Mouse (Mus musculus): ENCODE results near the gene Plxnb3. TPM values are rescaled to one million over a fixed set of nuclear protein-coding genes. Genes with fewer than 3 reads are reported as not detected.

Plxnb3 gene
- polyA plus RNA-seq, 1 experiment from 2014 or later, result 0.79 TPM

DNA sequence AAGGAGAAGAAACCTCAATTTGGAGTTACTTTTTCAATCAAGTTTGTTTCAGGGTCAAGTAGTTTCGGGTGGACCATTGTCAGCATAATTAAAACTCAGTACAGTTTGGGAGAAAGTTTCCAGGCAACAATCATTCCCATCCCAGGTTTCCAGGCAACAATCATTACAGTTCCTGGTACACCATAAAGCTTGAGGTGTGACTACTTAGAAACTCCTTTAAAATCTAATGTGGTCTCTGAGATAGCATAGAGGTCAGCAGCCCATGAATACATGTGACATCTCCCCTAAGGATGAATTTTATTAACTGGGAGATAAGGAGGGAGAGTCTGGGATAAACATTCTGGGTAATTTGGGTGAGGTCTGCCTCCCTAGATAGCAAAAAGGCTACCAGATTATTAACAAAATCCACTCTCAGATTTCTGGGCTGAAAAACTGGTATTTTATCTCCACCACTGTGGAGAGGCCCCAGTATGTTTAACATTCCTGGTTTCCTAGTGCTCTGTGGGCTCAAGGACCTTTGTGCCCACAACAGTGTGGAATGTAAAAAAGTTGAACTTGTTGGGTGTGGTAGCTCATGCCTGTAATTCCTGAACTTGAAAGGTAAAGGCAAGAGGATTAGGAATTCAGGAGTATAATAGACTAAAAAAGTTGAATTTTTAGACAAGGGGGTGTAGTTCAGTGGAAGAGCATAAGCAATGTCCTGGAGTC, 12.0 kb upstream of the Plxnb3 start:
- Histone ChIP-seq H3K4me2 (no peak overlapping the region), H3K4me3 (no peak overlapping the region), H3K27me3 (no peaks in the 10 kb centered on the region), H3K9me3 (no peaks in the 10 kb centered on the region), H3K27ac (replicated peaks) (no peak overlapping the region), H3K9ac (no peak overlapping the region), H3K36me3 (no peaks in the 10 kb centered on the region), H3K4me1 (replicated peaks) (no peaks in the 10 kb centered on the region)
- WGBS, result 86% methylated on average over 1 of the region's 1 CpGs
- ATAC-seq (ENCODE audit: low FRiP score, low read depth), result no peak

DNA sequence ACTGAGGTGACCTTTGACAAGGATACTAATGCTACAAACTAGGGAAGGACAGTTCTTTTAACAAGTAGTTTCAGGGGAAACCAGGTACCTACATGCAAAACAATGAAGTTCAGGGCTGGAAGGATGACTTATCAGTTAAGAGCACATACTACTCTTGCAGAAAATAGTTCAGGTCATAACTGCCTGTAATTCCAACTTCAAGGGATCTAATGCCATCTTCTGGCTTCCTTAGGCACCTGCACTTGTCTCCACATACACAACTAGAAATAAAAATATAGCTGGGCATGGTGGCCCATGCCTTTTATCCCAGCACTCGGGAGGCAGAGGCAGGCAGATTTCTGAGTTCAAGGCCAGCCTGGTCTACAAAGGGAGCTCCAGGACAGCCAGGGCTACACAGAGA, 7.9 kb upstream of the Plxnb3 start:
- Histone ChIP-seq H3K27me3 (no peaks in the 10 kb centered on the region), H3K4me3 (no peak overlapping the region), H3K27ac (replicated peaks) (no peak overlapping the region), H3K4me1 (replicated peaks) (no peaks in the 10 kb centered on the region), H3K36me3 (no peaks in the 10 kb centered on the region), H3K9me3 (no peaks in the 10 kb centered on the region), H3K9ac (no peak overlapping the region), H3K4me2 (no peak overlapping the region)
- ATAC-seq (ENCODE audit: low FRiP score, low read depth), result no peak
- 92% methylated on average over 1 of the region's 1 CpGs for WGBS

DNA sequence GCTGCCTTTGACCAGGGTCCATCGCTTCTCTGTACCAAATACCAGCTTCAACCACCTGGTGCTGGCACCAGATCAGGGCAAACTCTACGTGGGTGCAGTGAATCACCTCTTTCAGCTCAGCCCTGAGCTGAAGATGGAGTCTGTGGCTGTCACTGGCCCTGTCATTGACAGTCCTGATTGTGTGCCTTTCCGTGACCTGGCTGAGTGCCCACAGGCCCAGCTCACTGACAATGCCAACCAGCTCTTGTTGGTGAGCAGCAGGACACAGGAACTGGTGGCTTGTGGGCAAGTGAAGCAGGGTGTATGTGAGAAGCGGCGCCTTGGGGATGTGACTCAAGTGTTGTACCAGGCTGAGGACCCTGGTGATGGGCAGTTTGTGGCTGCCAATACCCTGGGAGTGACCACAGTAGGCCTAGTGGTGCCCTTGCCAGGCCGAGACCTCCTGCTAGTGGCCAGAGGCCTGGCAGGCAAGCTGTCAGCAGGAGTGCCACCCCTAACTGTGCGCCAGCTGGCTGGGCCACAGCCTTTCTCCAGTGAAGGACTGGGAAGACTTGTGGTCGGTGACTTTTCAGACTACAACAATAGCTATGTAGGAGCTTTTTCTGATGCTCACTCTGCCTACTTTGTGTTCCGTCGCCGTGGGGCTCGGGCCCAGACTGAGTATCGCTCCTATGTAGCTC, 1.9 kb downstream of the Plxnb3 start:
- no peak for ATAC-seq (ENCODE audit: low FRiP score, low read depth)

DNA sequence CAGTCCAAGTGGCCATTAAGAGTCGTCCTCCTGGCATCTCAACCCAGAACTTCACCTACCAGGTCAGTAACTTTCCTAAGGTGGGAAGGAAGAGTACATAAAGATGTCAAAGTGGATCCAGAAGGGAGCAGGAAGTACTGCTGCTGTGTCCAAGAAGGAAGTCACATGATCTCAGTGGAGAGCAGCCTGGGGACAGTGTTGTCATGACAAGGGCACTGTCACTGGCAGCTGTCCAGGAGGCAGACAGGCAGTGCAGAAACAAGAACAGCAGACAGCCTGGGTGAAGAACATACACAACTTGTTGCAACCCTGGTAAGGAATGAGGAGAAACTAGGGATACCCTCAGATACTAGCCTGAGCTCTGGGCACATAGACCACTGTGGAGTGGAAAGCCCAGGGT, 8.4 kb downstream of the Plxnb3 start:
- 78% methylated on average over 1 of the region's 1 CpGs for WGBS
- Histone ChIP-seq H3K27me3 (no peaks in the 10 kb centered on the region), H3K9me3 (no peaks in the 10 kb centered on the region), H3K4me1 (replicated peaks) (no peaks in the 10 kb centered on the region), H3K27ac (replicated peaks) (no peak overlapping the region), H3K9ac (no peak overlapping the region), H3K4me2 (no peak overlapping the region), H3K36me3 (no peaks in the 10 kb centered on the region), H3K4me3 (no peak overlapping the region)
- ATAC-seq (ENCODE audit: low FRiP score, low read depth), result no peak

More for the DNA sequence above, 1.9 kb downstream of the Plxnb3 start:
- no peaks in the 10 kb centered on the region for H3K27me3 ChIP-seq
- H3K4me2 ChIP-seq, result no peak overlapping the region
- 78% methylated on average over 13 of the region's 13 CpGs for WGBS
- no peak overlapping the region for H3K27ac ChIP-seq (replicated peaks)
- no peaks in the 10 kb centered on the region for H3K4me1 ChIP-seq (replicated peaks)
- no peak overlapping the region for H3K4me3 ChIP-seq
- no peaks in the 10 kb centered on the region for H3K9me3 ChIP-seq
- no peak overlapping the region for H3K9ac ChIP-seq
- no peaks in the 10 kb centered on the region for H3K36me3 ChIP-seq

DNA sequence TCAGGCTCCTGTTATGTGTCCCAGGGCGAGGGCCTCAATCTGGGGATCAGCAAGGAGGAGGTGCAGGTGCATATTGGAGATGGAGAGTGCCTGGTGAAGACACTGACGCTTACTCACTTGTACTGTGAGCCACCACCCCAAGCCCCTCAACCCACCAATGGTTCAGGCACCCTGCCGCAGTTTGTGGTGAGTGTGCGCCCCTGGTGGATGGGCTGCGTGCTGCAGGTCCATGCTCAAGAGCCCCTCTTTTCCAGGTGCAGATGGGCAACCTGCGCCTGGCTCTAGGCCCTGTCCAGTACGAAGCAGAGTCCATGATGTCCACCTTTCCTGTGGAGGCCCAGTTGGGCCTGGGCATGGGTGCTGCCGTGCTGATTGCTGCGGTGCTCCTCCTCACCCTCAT, 10.4 kb downstream of the Plxnb3 start:
- Histone ChIP-seq H3K4me2 (no peak overlapping the region), H3K4me3 (no peak overlapping the region), H3K36me3 (no peaks in the 10 kb centered on the region), H3K9me3 (no peaks in the 10 kb centered on the region), H3K27me3 (no peaks in the 10 kb centered on the region), H3K9ac (no peak overlapping the region), H3K4me1 (replicated peaks) (no peaks in the 10 kb centered on the region), H3K27ac (replicated peaks) (no peak overlapping the region)
- ATAC-seq (ENCODE audit: low FRiP score, low read depth), result no peak
- 65% methylated on average over 9 of the region's 9 CpGs for WGBS

DNA sequence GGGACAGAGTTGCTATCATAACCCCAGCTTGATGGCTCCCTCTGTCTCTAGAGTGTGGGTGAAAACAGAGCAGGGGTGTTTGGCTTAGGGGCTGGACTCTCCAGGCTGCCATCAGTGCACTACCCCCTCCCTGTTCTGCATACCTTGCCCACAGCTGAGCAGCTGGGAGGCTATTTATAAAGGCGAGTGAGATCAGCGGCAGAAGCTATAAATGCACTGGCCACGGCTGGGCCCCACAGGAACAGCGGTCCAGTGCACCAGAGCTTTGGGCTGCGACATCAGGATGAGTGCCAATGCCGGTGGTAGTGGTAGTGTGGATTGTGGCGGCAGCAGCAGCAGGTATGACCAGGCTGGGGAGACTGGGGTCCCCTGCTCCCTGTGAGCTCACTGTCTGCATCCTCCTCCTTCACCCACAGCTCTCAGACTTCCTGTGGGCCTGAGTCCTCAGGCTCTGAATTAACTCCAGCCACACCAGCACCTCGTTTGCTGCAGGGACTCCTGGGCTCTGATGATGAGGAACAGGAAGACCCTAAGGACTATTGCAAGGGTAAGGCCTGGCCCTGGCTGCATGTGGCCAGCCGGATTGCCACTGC, 17.4 kb downstream of the Plxnb3 start, which contains the start of gene Srpk3:
Gene Srpk3, plus strand, starts transcription at position 238 of the 593 bp plus-strand sequence.
- H3K27me3 ChIP-seq, result no peaks in the 10 kb centered on the region
- H3K9ac ChIP-seq, result no peak within 1 kb of the TSS
- ATAC-seq (ENCODE audit: low FRiP score, low read depth), result peak; percentile 19; the same call in 1 of the 2 replicates
- H3K36me3 ChIP-seq, result peaks cover 2% of the 10 kb centered on the region; the same call in 1 of the 2 replicates
- H3K27ac ChIP-seq (replicated peaks), result no peak within 1 kb of the TSS
- H3K9me3 ChIP-seq, result no peaks in the 10 kb centered on the region
- H3K4me2 ChIP-seq, result no peak within 1 kb of the TSS
- H3K4me3 ChIP-seq, result no peak within 1 kb of the TSS
- no peaks in the 10 kb centered on the region for H3K4me1 ChIP-seq (replicated peaks)
- 50% methylated on average over 9 of the region's 9 CpGs for WGBS

DNA sequence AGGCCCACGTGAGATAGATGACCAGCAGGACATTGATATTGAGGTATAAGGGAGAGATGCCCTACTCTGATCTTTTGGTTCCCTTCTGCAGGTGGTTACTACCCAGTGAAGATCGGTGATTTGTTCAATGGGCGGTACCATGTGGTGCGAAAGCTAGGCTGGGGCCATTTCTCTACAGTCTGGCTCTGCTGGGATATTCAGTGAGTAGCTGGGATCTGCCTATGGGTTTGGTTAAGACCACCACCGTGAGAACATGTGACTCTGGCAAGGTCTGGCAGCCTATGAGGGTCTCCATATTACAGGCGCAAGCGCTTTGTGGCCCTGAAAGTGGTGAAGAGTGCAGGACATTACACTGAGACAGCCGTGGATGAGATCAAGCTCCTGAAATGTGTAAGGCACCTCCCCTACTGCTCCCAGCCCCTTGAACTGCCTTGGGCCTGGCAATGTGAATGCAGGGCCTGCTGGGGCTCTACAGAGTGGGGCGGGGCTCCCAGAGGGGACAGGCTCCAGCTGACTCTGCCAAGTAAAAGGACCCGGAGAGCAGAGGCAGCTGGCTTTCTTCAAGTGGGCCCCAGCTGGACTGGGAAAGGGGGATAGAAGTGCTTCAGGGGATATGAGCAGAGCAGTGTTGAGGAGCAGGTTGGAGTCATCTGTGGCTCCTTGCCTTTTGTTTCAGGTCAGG, 18.1 kb downstream of the Plxnb3 start:
- H3K9me3 ChIP-seq, result no peaks in the 10 kb centered on the region
- H3K4me3 ChIP-seq, result no peak overlapping the region
- no peak overlapping the region for H3K27ac ChIP-seq (replicated peaks)
- 74% methylated on average over 10 of the region's 10 CpGs for WGBS
- H3K36me3 ChIP-seq, result peaks cover 4% of the 10 kb centered on the region; the same call in 1 of the 2 replicates
- H3K4me2 ChIP-seq, result no peak overlapping the region
- no peak overlapping the region for H3K9ac ChIP-seq
- peak; percentile 47; the same call in 1 of the 2 replicates for ATAC-seq (ENCODE audit: low FRiP score, low read depth)
- no peaks in the 10 kb centered on the region for H3K27me3 ChIP-seq
- no peaks in the 10 kb centered on the region for H3K4me1 ChIP-seq (replicated peaks)

DNA sequence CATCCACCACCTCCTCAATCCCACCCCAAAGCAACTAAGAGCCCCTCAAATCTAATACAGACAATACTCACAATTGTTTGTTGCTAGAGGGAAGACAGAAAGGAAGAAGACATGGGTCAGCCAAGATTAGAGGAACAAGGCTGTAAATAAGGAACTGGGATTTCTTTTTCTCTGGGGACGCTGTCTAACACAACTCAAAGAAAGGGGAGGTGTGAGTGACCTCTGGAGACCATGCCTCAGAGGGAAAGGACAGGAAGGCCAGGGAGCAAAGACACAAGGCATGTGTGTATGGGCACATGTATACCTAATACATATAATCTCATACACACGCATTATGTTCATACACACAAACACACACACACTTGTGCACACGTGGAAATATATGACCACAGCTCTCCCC, 25.3 kb downstream of the Plxnb3 start:
- H3K9me3 ChIP-seq, result no peaks in the 10 kb centered on the region
- peaks cover 13% of the 10 kb centered on the region for H3K4me1 ChIP-seq (replicated peaks)
- H3K4me3 ChIP-seq, result no peak overlapping the region
- H3K27ac ChIP-seq (replicated peaks), result no peak overlapping the region
- H3K27me3 ChIP-seq, result no peaks in the 10 kb centered on the region
- WGBS, result 84% methylated on average over 3 of the region's 3 CpGs
- H3K9ac ChIP-seq, result no peak overlapping the region
- no peak for ATAC-seq (ENCODE audit: low FRiP score, low read depth)
- H3K36me3 ChIP-seq, result peaks cover 4% of the 10 kb centered on the region
- no peak overlapping the region for H3K4me2 ChIP-seq

DNA sequence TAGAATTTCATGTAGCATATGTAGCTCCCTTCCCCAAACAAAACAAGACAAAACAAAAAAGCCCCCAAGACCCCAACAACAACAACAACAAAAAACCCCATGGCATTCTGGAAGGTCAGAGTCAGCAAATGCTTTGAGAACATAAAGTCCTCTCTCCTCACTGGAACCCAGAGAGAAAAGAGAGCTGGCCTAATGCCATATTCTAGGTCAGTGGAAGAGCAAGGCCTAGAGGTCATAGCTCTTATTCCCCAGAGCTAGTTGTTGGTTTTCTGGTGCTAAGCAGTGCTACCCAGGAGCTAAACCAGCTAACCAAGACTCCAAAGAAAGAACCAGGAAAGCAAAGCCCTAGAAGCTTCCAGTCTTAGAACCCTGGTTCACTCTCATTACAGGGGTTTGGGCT, 28.8 kb downstream of the Plxnb3 start:
- H3K4me2 ChIP-seq, result peak overlapping the region; percentile 54
- ATAC-seq (ENCODE audit: low FRiP score, low read depth), result no peak
- peak overlapping the region; percentile 64 for H3K4me3 ChIP-seq

DNA sequence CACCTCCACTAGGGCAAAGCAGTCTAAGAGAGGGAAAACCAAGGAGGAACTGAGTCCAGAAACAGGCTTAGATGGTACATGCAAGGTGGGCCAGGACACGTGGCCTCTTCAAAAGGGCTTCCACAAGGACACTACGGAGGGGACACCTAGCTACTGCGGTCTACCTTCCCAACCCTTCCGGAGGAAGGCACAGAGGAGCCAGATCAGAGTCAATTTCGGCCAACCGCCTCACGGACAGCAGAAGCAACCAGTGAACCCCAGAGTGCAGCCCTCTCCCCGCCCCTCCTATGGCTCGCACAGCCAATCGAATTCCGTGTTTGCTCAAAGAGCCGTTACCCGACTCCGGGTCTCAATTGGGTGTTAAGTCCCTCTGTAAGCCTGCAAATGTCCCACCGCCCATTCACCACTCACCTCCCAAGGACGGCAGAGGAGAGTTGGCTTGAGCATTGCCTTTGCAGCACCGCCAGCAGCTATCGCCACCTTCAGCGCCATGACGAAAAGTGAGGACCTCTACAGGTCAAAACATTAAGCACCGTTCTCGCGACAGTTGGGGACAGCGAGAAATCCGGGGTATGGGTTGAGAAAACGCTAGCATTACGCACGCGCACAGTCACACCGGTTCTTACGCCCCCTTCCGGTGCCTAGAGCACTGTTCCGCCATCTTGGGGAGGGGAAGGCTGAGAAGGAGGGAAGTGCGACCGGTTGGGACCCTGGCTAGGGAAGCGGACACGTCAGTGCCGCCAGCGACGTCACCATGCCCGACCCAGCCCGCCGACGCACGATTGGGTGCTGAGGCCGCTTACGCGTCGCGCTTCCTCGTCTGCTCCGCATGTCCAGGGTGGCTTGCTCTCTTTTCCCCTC, 29.7 kb downstream of the Plxnb3 start, which contains the start of the genes Idh3g and Ssr4:
Gene Idh3g, minus strand, starts transcription at position 534 of the 861 bp plus-strand sequence.
Gene Ssr4, plus strand, starts transcription at position 665 of the 861 bp plus-strand sequence.
- ATAC-seq (ENCODE audit: low FRiP score, low read depth), result peak; percentile 98
- Histone ChIP-seq H3K27ac (replicated peaks) (peak within 1 kb of the TSS; percentile 91), H3K4me2 (peak within 1 kb of the TSS; percentile 59), H3K9me3 (no peaks in the 10 kb centered on the region), H3K4me1 (replicated peaks) (peaks cover 26% of the 10 kb centered on the region), H3K9ac (peak within 1 kb of the TSS; percentile 78), H3K4me3 (peak within 1 kb of the TSS; percentile 64), H3K27me3 (no peaks in the 10 kb centered on the region), H3K36me3 (peaks cover 4% of the 10 kb centered on the region; the same call in 1 of the 2 replicates)
- 20% methylated on average over 48 of the region's 52 CpGs for WGBS

More for the DNA sequence above, 28.8 kb downstream of the Plxnb3 start:
- Histone ChIP-seq H3K9ac (peak overlapping the region; percentile 50; the same call in 1 of the 2 replicates), H3K27ac (replicated peaks) (peak overlapping the region; percentile 91), H3K9me3 (no peaks in the 10 kb centered on the region), H3K36me3 (peaks cover 3% of the 10 kb centered on the region), H3K27me3 (no peaks in the 10 kb centered on the region), H3K4me1 (replicated peaks) (peaks cover 26% of the 10 kb centered on the region)

DNA sequence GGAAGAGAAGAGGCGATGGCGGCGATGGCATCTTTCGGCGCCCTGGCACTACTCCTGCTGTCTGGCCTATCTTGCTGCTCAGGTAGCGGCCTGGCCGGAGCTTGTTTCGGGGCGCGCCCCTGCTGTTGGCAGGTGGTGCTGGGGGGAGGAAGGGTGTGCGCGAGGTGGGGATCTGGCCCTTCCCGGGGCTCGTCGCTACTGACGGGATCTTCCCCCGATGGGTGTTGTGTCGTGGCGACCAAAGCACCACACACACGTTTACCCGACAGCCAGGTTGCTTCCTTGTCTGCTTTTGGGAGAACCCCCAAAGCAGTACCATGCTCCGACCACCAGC, 30.3 kb downstream of the Plxnb3 start:
- peak overlapping the region; percentile 78 for H3K9ac ChIP-seq
- H3K4me3 ChIP-seq, result peak overlapping the region; percentile 64
- peaks cover 4% of the 10 kb centered on the region; the same call in 1 of the 2 replicates for H3K36me3 ChIP-seq
- peak overlapping the region; percentile 59 for H3K4me2 ChIP-seq
- ATAC-seq (ENCODE audit: low FRiP score, low read depth), result peak; percentile 43; the same call in 1 of the 2 replicates
- H3K27me3 ChIP-seq, result no peaks in the 10 kb centered on the region
- WGBS, result 23% methylated on average over 21 of the region's 22 CpGs
- H3K4me1 ChIP-seq (replicated peaks), result peaks cover 26% of the 10 kb centered on the region
- H3K27ac ChIP-seq (replicated peaks), result peak overlapping the region; percentile 87
- H3K9me3 ChIP-seq, result no peaks in the 10 kb centered on the region
